Mouse (Mus musculus) limb, embryonic 11.5 days (tissue): ENCODE data around the gene Ifi211. TPM values are rescaled to one million over a fixed set of nuclear protein-coding genes. Genes with fewer than 3 reads are reported as not detected.
"Not testable (repeated sequence)": the region's sequence is repeated elsewhere in the genome, so short reads cannot be mapped to it uniquely, and the experiment has no call there.

Experiments used
- ATAC-seq: fragments of 200-750 bp; cut with Nextera tagmentation; 2 replicates; pipeline ENCODE4 v1.8.0; 2017; ENCODE audit warnings: low read depth; ENCODE audit not compliant: insufficient number of reproducible peaks, low FRiP score, low TSS enrichment
- DNase-seq: peaks from one replicate; pipeline ENCODE4 v3.0.0-alpha.2; 2015; ENCODE audit warnings: low spot score
- H3K27ac ChIP-seq: fragments of 300-500 bp; sonication (generic); replicated peaks from 2 replicates; pipeline ENCODE4 v1.5.1; 2014; ENCODE audit warnings: low read depth, mild to moderate bottlenecking, low read length
- H3K27me3 ChIP-seq: fragments of 300-500 bp; sonication (generic); 2 replicates; pipeline ENCODE4 v1.6.1; 2014; ENCODE audit warnings: mild to moderate bottlenecking, low read length, mixed read lengths; ENCODE audit not compliant: control insufficient read depth, insufficient read depth
- H3K36me3 ChIP-seq: fragments of 300-500 bp; sonication (generic); 2 replicates; pipeline ENCODE4 v1.6.1; 2014; ENCODE audit warnings: mild to moderate bottlenecking, low read length, moderate library complexity, mixed read lengths; ENCODE audit not compliant: control insufficient read depth, insufficient read depth
- H3K4me1 ChIP-seq: fragments of 300-500 bp; sonication (generic); 2 replicates; pipeline ENCODE4 v1.6.1; 2014; ENCODE audit warnings: low read length, mixed read lengths; ENCODE audit not compliant: control insufficient read depth, insufficient read depth
- H3K4me2 ChIP-seq: fragments of 300-500 bp; sonication (generic); 2 replicates; pipeline ENCODE4 v1.6.1; 2014; ENCODE audit warnings: low read depth, mild to moderate bottlenecking, moderate library complexity; ENCODE audit not compliant: severe bottlenecking
- H3K4me3 ChIP-seq: fragments of 300-500 bp; sonication (generic); 2 replicates; pipeline ENCODE4 v1.5.1; 2014; ENCODE audit warnings: low read depth, low read length
- H3K9ac ChIP-seq: fragments of 300-500 bp; sonication (generic); 2 replicates; pipeline ENCODE4 v1.6.1; 2014; ENCODE audit warnings: mild to moderate bottlenecking, low read length
- H3K9me3 ChIP-seq: fragments of 300-500 bp; sonication (generic); 2 replicates; pipeline ENCODE4 v1.6.1; 2016; ENCODE audit warnings: low read length; ENCODE audit not compliant: control insufficient read depth
- WGBS: fragments of 180-500 bp; shearing (Covaris S2); extraction: QIAGEN DNeasy Blood & Tissue Kit; methylation state at CpG from one replicate; pipeline ENCODE4 v1.1.7; 2014; 5-methylcytosine and 5-hydroxymethylcytosine counted together
- polyA plus RNA-seq: library from polyadenylated mRNA; unstranded; fragments of >200 nt; fragmentation: Nextera tagmentation; extraction: Ambion mirVana; gene quantifications from 2 replicates; pipeline ENCODE4 v1.2.1, GENCODE M21; 2014

Ifi211 gene
- 0.16 and 0.18 TPM in 2 replicates for polyA plus RNA-seq

- H3K9ac ChIP-seq, H3K36me3 ChIP-seq, H3K9me3 ChIP-seq, H3K27ac ChIP-seq, H3K4me3 ChIP-seq, H3K4me2 ChIP-seq, H3K27me3 ChIP-seq, ATAC-seq, H3K4me1 ChIP-seq, DNase-seq: not testable (repeated sequence)
- WGBS: 85% methylated on average over 6 of the region's 6 CpGs
These were observed at the start of gene Ifi211 for GRCm38 (mm10) chr1:173912548-173913255. Gene Ifi211, minus strand, starts transcription at chr1:173913046.

DNA sequence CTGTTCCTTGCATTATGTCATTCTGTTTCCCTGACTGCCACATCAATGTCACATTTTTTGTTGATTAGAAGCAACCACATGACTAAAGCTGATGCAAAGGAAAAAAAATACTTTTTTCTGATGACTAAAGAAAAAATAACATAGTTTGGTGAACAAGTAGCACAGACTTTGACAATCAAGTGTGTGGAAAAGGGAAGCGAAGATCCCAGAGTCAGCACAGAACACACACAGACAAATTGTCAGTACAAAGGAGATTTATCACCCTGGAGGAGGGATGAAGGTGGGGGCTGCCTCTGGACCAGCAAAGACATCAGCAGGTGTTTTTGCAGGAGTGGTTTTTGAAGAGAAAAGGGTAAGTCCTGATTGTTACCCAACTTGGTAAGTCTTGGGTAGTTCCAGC is 48.6 kb upstream of the Ifi211 start:
- not testable (repeated sequence) for H3K27me3 ChIP-seq, ATAC-seq, H3K4me3 ChIP-seq, DNase-seq, H3K4me1 ChIP-seq, H3K4me2 ChIP-seq, H3K27ac ChIP-seq, H3K36me3 ChIP-seq, H3K9me3 ChIP-seq, H3K9ac ChIP-seq
- WGBS: 86% methylated on average over 1 of the region's 1 CpGs

DNA sequence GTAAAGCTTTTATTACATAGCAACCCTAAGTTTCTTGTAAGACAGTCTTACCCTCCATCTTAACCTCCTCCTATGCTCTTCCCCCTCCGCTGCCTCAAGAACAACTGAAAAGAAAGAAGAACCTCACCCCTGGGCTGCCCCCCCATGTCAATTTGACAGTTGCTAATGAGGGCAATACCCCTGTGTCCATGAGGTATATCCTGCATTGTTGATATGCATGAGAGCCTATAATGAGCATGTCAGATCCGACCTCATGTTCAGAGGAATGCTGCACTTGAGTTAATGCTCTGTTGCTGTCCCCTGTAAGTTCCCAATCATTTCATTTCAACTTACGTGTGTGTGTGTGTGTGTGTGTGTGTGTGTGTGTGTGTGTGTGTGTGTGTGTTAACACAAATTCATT is 47.2 kb upstream of the Ifi211 start:
- WGBS: 41% methylated on average over 3 of the region's 3 CpGs
- not testable (repeated sequence) for H3K27ac ChIP-seq, H3K36me3 ChIP-seq, H3K9ac ChIP-seq, H3K4me2 ChIP-seq, H3K9me3 ChIP-seq, H3K4me1 ChIP-seq, H3K4me3 ChIP-seq, DNase-seq, H3K27me3 ChIP-seq
- ATAC-seq: 0 out of 2 replicates have a peak, but pooled peaks have one; percentile 39

GRCm38 (mm10) chr1:173955839-173956527 is 43.1 kb upstream of the Ifi211 start:
- not testable (repeated sequence) for H3K27me3 ChIP-seq, H3K27ac ChIP-seq, H3K9ac ChIP-seq, DNase-seq, H3K4me3 ChIP-seq, H3K9me3 ChIP-seq, H3K4me1 ChIP-seq, H3K4me2 ChIP-seq, H3K36me3 ChIP-seq, ATAC-seq
- WGBS: 20% methylated on average over 3 of the region's 3 CpGs

GRCm38 (mm10) chr1:173955071-173955796 is 42.4 kb upstream of the Ifi211 start:
- H3K9ac ChIP-seq: no peak overlapping the region
- H3K9me3 ChIP-seq: no peaks in the 10 kb centered on the region
- H3K27ac ChIP-seq: no peak overlapping the region
- ATAC-seq (no peak), DNase-seq (no peak)
- H3K36me3 ChIP-seq: no peaks in the 10 kb centered on the region
- no peaks in the 10 kb centered on the region for H3K4me1 ChIP-seq
- H3K4me2 ChIP-seq: no peak overlapping the region
- WGBS: 56% methylated on average over 2 of the region's 2 CpGs
- no peak overlapping the region for H3K4me3 ChIP-seq
- no peaks in the 10 kb centered on the region for H3K27me3 ChIP-seq

DNA sequence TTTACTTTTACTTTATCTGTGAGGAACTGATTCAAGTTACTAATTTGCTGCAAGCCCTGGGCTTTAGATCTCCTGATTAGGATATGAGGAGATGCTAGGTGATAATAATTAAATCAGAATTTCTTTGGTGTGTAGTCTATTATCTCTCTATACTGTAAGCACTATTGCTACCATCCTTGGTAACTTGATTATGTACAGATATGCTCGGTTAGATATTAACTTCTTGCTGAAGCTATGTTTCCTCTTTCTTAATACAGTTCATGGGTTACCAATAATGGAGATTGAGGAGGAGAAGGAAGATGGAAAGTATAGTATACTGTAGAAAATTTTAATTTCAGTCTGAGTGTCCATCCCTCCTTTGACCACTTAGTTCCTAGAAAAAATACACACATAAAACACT is 40.7 kb upstream of the Ifi211 start:
- Histone ChIP-seq H3K27me3 (no peaks in the 10 kb centered on the region), H3K27ac (no peak overlapping the region), H3K4me3 (no peak overlapping the region), H3K4me1 (no peaks in the 10 kb centered on the region), H3K36me3 (no peaks in the 10 kb centered on the region), H3K4me2 (no peak overlapping the region), H3K9me3 (no peaks in the 10 kb centered on the region), H3K9ac (no peak overlapping the region)
- WGBS: 92% methylated on average over 1 of the region's 1 CpGs
- ATAC-seq: no peak
- DNase-seq: no peak

GRCm38 (mm10) chr1:173949044-173949443 is 36.2 kb upstream of the Ifi211 start:
- H3K36me3 ChIP-seq, H3K9ac ChIP-seq: not testable (repeated sequence)
- 93% methylated on average over 2 of the region's 2 CpGs for WGBS

GRCm38 (mm10) chr1:173942780-173943066 is 29.9 kb upstream of the Ifi211 start:
- not testable (repeated sequence) for H3K4me3 ChIP-seq, H3K4me1 ChIP-seq, ATAC-seq, H3K9ac ChIP-seq, H3K36me3 ChIP-seq, H3K9me3 ChIP-seq, H3K27ac ChIP-seq, DNase-seq, H3K4me2 ChIP-seq, H3K27me3 ChIP-seq

More at GRCm38 (mm10) chr1:173949044-173949443, 36.2 kb upstream of the Ifi211 start:
- not testable (repeated sequence) for H3K4me3 ChIP-seq, ATAC-seq, H3K4me2 ChIP-seq, H3K9me3 ChIP-seq, DNase-seq, H3K4me1 ChIP-seq, H3K27ac ChIP-seq, H3K27me3 ChIP-seq
